Mouse (Mus musculus): ENCODE measurements at regions not wholly inside any gene's neighbourhood (a gene's known extent, or its start where the extent isn't known, plus 50 kb on each side); places are given as distances from the start of the nearest gene placed in this dataset.

- no peak overlapping the region for H3K4me2 ChIP-seq
- H3K9ac ChIP-seq: no peak overlapping the region
- no peak overlapping the region for H3K27ac ChIP-seq
- ATAC-seq (ENCODE audit: low FRiP score): no peak
- H3K9me3 ChIP-seq: no peaks in the 10 kb centered on the region
- 94% methylated on average over 17 of the region's 17 CpGs for WGBS
- H3K4me3 ChIP-seq (replicated peaks): no peak overlapping the region
- peaks cover 35% of the 10 kb centered on the region for H3K4me1 ChIP-seq
- peaks cover 24% of the 10 kb centered on the region for H3K27me3 ChIP-seq
- H3K36me3 ChIP-seq (replicated peaks): no peaks in the 10 kb centered on the region
These were observed 143.7 kb upstream of the Tut7 start for GRCm38 (mm10) chr13:59966535-59967255.

GRCm38 (mm10) chr13:59964981-59965380, 142.0 kb upstream of the Tut7 start:
- Histone ChIP-seq H3K36me3 (replicated peaks) (no peaks in the 10 kb centered on the region), H3K27ac (no peak overlapping the region), H3K9me3 (no peaks in the 10 kb centered on the region), H3K27me3 (peaks cover 17% of the 10 kb centered on the region), H3K4me1 (peaks cover 18% of the 10 kb centered on the region), H3K4me3 (replicated peaks) (no peak overlapping the region), H3K4me2 (no peak overlapping the region), H3K9ac (no peak overlapping the region)
- ATAC-seq (ENCODE audit: low FRiP score): no peak
- WGBS: 90% methylated on average over 2 of the region's 2 CpGs

- ATAC-seq (ENCODE audit: low FRiP score): peak; percentile 57; the same call in 1 of the 2 replicates
- Histone ChIP-seq H3K4me3 (replicated peaks) (no peak overlapping the region), H3K9me3 (no peaks in the 10 kb centered on the region), H3K4me2 (no peak overlapping the region), H3K27ac (peak overlapping the region; percentile 74), H3K27me3 (0 out of 2 replicates have a peak, but pooled peaks cover 4% of the 10 kb centered on the region), H3K9ac (no peak overlapping the region), H3K36me3 (replicated peaks) (no peaks in the 10 kb centered on the region), H3K4me1 (peaks cover 8% of the 10 kb centered on the region; the same call in 1 of the 2 replicates)
- WGBS: 52% methylated on average over 21 of the region's 21 CpGs
These were observed 140.0 kb upstream of the Tut7 start for GRCm38 (mm10) chr13:59962676-59963664.

GRCm38 (mm10) chr13:59956441-59956840, 133.5 kb upstream of the Tut7 start:
- Histone ChIP-seq H3K4me3 (replicated peaks) (no peak overlapping the region), H3K4me1 (peaks cover 2% of the 10 kb centered on the region; the same call in 1 of the 2 replicates), H3K36me3 (replicated peaks) (no peaks in the 10 kb centered on the region), H3K27ac (no peak overlapping the region), H3K4me2 (no peak overlapping the region), H3K27me3 (no peaks in the 10 kb centered on the region), H3K9me3 (no peaks in the 10 kb centered on the region), H3K9ac (no peak overlapping the region)
- 70% methylated on average over 2 of the region's 2 CpGs for WGBS
- ATAC-seq (ENCODE audit: low FRiP score): no peak

- Histone ChIP-seq H3K4me3 (replicated peaks) (no peak overlapping the region), H3K4me2 (no peak overlapping the region), H3K27ac (no peak overlapping the region), H3K27me3 (no peaks in the 10 kb centered on the region), H3K9ac (no peak overlapping the region), H3K9me3 (no peaks in the 10 kb centered on the region), H3K36me3 (replicated peaks) (no peaks in the 10 kb centered on the region), H3K4me1 (peaks cover 10% of the 10 kb centered on the region)
- no peak for ATAC-seq (ENCODE audit: low FRiP score)
- WGBS: 54% methylated on average over 4 of the region's 4 CpGs
These were observed 129.9 kb upstream of the Tut7 start for GRCm38 (mm10) chr13:59952809-59953208.

GRCm38 (mm10) chr13:59952116-59952515, 129.2 kb upstream of the Tut7 start:
- WGBS: 73% methylated on average over 3 of the region's 3 CpGs
- Histone ChIP-seq H3K9me3 (no peaks in the 10 kb centered on the region), H3K27me3 (no peaks in the 10 kb centered on the region), H3K4me2 (no peak overlapping the region), H3K4me1 (peaks cover 11% of the 10 kb centered on the region), H3K36me3 (replicated peaks) (no peaks in the 10 kb centered on the region), H3K9ac (no peak overlapping the region), H3K27ac (no peak overlapping the region), H3K4me3 (replicated peaks) (no peak overlapping the region)
- ATAC-seq (ENCODE audit: low FRiP score): no peak

GRCm38 (mm10) chr13:59950281-59950680, 127.3 kb upstream of the Tut7 start:
- Histone ChIP-seq H3K4me3 (replicated peaks) (no peak overlapping the region), H3K27ac (no peak overlapping the region), H3K9ac (no peak overlapping the region), H3K4me2 (no peak overlapping the region), H3K27me3 (no peaks in the 10 kb centered on the region), H3K4me1 (peaks cover 10% of the 10 kb centered on the region), H3K36me3 (replicated peaks) (no peaks in the 10 kb centered on the region), H3K9me3 (no peaks in the 10 kb centered on the region)
- WGBS: 90% methylated on average over 3 of the region's 3 CpGs
- ATAC-seq (ENCODE audit: low FRiP score): no peak

- Histone ChIP-seq H3K36me3 (replicated peaks) (no peaks in the 10 kb centered on the region), H3K4me1 (peaks cover 11% of the 10 kb centered on the region), H3K27ac (no peak overlapping the region)
These were observed 126.5 kb upstream of the Tut7 start for GRCm38 (mm10) chr13:59949471-59949870.

GRCm38 (mm10) chr13:59948496-59949138, 125.7 kb upstream of the Tut7 start:
- H3K27me3 ChIP-seq: no peaks in the 10 kb centered on the region
- 88% methylated on average over 15 of the region's 15 CpGs for WGBS
- no peaks in the 10 kb centered on the region for H3K36me3 ChIP-seq (replicated peaks)
- no peak overlapping the region for H3K4me3 ChIP-seq (replicated peaks)
- no peaks in the 10 kb centered on the region for H3K9me3 ChIP-seq
- no peak for ATAC-seq (ENCODE audit: low FRiP score)
- H3K9ac ChIP-seq: no peak overlapping the region
- H3K27ac ChIP-seq: no peak overlapping the region
- peaks cover 15% of the 10 kb centered on the region for H3K4me1 ChIP-seq
- no peak overlapping the region for H3K4me2 ChIP-seq

More at GRCm38 (mm10) chr13:59949471-59949870, 126.5 kb upstream of the Tut7 start:
- no peak overlapping the region for H3K4me2 ChIP-seq
- no peaks in the 10 kb centered on the region for H3K27me3 ChIP-seq
- WGBS: 75% methylated on average over 6 of the region's 6 CpGs
- no peak overlapping the region for H3K4me3 ChIP-seq (replicated peaks)
- no peak overlapping the region for H3K9ac ChIP-seq
- no peaks in the 10 kb centered on the region for H3K9me3 ChIP-seq
- no peak for ATAC-seq (ENCODE audit: low FRiP score)

GRCm38 (mm10) chr13:59947461-59947860, 124.5 kb upstream of the Tut7 start:
- Histone ChIP-seq H3K9me3 (no peaks in the 10 kb centered on the region), H3K4me1 (peaks cover 16% of the 10 kb centered on the region), H3K9ac (no peak overlapping the region), H3K4me2 (no peak overlapping the region), H3K4me3 (replicated peaks) (no peak overlapping the region), H3K27me3 (peaks cover 3% of the 10 kb centered on the region; the same call in 1 of the 2 replicates), H3K27ac (no peak overlapping the region), H3K36me3 (replicated peaks) (no peaks in the 10 kb centered on the region)
- WGBS: 76% methylated on average over 5 of the region's 5 CpGs
- ATAC-seq (ENCODE audit: low FRiP score): no peak

- Histone ChIP-seq H3K4me1 (peaks cover 16% of the 10 kb centered on the region), H3K36me3 (replicated peaks) (no peaks in the 10 kb centered on the region), H3K9me3 (no peaks in the 10 kb centered on the region), H3K9ac (no peak overlapping the region), H3K4me2 (no peak overlapping the region), H3K27ac (no peak overlapping the region), H3K4me3 (replicated peaks) (no peak overlapping the region), H3K27me3 (peaks cover 11% of the 10 kb centered on the region; the same call in 1 of the 2 replicates)
- ATAC-seq (ENCODE audit: low FRiP score): no peak
- WGBS: 80% methylated on average over 4 of the region's 4 CpGs
These were observed 123.6 kb upstream of the Tut7 start for GRCm38 (mm10) chr13:59946509-59946908.

GRCm38 (mm10) chr13:59945631-59946030, 122.7 kb upstream of the Tut7 start:
- no peak overlapping the region for H3K9ac ChIP-seq
- H3K36me3 ChIP-seq (replicated peaks): no peaks in the 10 kb centered on the region
- ATAC-seq (ENCODE audit: low FRiP score): no peak
- WGBS: 91% methylated on average over 1 of the region's 1 CpGs
- H3K4me1 ChIP-seq: peaks cover 24% of the 10 kb centered on the region
- H3K4me3 ChIP-seq (replicated peaks): no peak overlapping the region
- H3K4me2 ChIP-seq: no peak overlapping the region
- H3K9me3 ChIP-seq: no peaks in the 10 kb centered on the region
- H3K27me3 ChIP-seq: peaks cover 15% of the 10 kb centered on the region; the same call in 1 of the 2 replicates
- no peak overlapping the region for H3K27ac ChIP-seq
